Mouse (Mus musculus) heart, postnatal 10 days (tissue): ENCODE measurements at regions not wholly inside any gene's neighbourhood (a gene's known extent, or its start where the extent isn't known, plus 50 kb on each side); places are given as distances from the start of the nearest gene placed in this dataset.

Experiments used
- DNase-seq, 2 experiments: peaks; one replicate each; pipeline ENCODE4 v3.0.0; 2021
- intact Hi-C: fragments of 180-260 bp; cut with DNase I; formaldehyde crosslinking; loops from one replicate; pipeline ENCODE4 v1.15.1; 2025

DNA sequence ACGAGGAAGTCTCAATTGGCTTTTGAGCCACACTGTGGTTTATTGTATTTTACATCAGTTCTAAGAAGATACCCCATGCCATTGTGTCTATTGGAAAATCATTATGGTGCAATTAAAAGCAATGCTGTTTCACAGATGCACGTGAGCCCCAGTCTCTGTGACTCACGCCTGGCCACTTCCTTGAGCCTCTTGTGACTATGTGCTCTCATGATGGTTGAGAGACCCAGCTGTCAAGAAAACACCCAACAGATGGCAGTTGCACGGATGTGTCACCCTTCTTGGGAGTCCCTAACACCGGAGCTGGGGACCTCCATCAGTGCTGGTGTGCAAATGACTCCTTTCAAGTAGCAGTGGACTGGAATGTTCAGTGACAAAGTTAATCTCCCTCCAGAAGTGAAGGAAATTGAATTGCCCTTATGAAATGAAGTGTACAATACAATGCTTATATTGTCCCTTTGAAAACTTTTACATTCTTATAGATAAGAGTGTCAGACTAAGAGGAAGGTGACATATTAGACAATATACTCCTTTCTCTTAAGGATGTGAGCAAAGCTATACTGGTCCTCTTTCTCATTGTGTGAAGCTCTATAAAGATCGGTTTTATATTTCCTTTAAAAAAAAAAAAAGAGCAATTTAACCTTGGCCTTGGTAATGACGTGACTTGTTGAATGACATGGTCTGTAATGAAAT lies 348.5 kb upstream of the Adgrl2 start:
- intact Hi-C loops, result no loop called here
- DNase-seq, result no peak

DNA sequence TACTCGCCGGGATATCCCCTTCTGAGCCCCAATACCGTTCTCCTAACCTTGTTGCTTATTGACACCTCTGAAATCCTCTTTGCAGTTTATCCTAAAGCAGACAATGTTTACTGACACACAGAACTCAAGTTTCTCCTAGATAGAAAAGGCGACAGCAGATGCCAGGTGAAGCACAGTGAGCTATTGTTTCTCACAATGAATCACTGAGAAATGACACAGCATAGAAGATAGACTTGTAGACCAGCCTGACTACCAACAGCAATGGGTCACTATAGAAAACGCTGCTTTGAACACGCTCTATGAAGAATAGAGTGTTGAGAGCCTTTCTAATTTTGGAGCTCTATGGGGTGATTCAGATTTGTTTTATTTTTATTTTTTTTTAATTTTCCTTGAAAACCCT lies 344.9 kb upstream of the Adgrl2 start:
- no peak for DNase-seq
- intact Hi-C loops, result no loop called here

GRCm38 (mm10) chr3:149333607-149334006 lies 343.3 kb upstream of the Adgrl2 start:
- intact Hi-C loops, result loop anchor here (5.0 kb wide), 2 partner anchors 141 to 341 kb away; partner anchors contain the start of gene Adgrl2
- DNase-seq, result no peak

- intact Hi-C loops, result loop anchor here (5.0 kb wide), 2 partner anchors 141 to 341 kb away; partner anchors contain the start of gene Adgrl2
- no peak for DNase-seq
These were observed 342.8 kb upstream of the Adgrl2 start for GRCm38 (mm10) chr3:149333131-149333530.

DNA sequence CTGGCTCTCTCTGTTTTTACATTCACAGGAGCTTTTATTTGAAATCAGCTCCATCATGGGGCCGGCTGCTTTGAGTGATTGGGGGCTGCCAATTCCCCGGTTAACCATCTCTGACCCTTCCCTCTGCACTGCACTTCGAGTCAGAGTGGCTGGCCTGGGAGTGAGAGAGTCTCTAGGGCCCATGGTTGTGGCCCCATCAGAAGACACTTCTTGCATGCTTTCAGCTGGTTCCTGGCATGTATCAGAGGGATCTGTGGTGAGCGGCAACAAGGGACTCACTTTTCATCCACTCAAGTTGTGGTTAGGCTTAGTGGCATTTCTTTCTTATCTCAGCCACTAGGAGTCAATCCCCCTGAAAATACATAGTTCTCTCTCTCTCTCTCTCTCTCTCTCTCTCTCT lies 341.8 kb upstream of the Adgrl2 start:
- no peak for DNase-seq
- intact Hi-C loops, result loop anchor here (5.0 kb wide), 2 partner anchors 140 to 340 kb away; partner anchors contain the start of gene Adgrl2

DNA sequence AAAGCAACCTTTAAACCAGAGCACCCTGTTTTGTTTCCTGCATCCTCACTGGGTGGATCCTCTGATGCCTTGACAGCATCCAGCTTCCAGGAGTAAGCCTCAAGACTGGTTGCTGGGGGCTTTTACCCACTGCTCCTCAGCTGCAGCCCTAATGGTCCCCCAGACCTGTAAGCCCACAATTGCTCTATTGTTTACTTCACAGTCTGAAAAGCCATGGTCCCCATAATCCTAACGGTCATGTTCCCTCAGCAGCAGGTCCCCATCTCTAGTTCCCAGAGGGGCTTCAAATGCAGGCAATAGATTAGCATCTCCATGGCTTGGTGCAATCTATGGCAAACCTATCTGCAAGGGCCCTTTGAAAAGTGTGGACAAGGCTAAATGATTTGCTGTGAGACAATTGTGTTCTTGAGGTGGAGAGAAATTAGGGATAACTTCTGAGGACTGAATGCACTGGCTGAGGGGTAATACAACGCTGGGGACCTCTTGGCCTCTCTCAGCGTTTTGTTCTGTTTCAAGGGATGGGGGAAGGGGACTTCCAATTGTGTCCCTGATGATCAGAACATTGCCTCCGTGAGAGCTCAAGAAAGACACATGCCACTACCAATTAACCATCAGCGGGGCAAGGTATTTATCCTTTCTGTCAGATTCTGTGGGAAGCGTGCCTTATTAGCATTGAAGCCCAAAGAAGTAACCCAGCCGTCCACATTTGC lies 341.1 kb upstream of the Adgrl2 start:
- no peak for DNase-seq
- intact Hi-C loops, result loop anchor here (2.0 to 5.0 kb wide), 3 partner anchors 17 to 339 kb away; partner anchors contain the start of gene Adgrl2

DNA sequence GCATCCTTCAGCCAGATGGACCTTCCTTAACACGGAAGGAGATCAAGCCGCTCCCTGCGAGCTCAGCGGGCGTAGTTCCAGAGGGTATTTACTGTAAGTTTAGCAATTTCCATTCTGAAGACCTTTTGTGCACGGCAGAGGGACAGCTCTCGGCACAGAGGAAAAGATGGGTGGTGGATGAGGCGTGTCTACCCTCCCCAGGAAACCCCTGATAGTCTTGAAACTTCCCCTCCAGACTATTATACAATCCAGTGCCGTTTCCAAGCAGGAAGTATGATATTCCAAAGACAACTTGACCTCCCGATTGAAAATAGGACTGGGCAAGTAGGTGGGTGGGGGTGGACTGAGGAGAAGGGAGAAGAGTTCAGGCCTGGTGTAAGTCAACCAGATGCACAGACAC lies 340.4 kb upstream of the Adgrl2 start:
- intact Hi-C loops, result loop anchor here (2.0 to 5.0 kb wide), 3 partner anchors 18 to 338 kb away; partner anchors contain the start of gene Adgrl2
- DNase-seq, result peak; percentile 59 to 63

DNA sequence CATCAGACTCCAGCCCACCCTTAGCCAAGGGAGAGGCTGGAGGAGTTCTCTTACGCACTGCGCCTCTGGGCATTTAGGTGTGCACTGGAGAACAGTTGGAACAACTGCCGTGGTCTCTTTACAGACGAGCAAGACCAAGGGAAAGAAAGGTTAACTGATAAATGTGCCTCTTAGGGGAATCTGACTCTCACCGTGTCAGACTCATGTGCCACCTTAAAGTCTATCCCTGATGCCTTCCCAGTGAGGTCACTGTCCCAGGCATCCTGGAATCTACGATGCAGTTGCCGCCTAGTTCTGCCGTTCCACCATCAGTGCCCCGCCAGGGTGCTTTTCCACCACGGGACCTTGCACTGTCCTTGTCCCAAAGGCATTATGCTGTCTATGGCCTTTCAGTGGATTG lies 339.7 kb upstream of the Adgrl2 start:
- intact Hi-C loops, result loop anchor here (2.0 to 5.0 kb wide), 3 partner anchors 19 to 338 kb away; partner anchors contain the start of gene Adgrl2
- DNase-seq, result no peak

- DNase-seq, result no peak
- intact Hi-C loops, result loop anchor here (2.0 to 5.0 kb wide), 3 partner anchors 19 to 337 kb away; partner anchors contain the start of gene Adgrl2
These were observed 339.3 kb upstream of the Adgrl2 start for GRCm38 (mm10) chr3:149329615-149330014.

- intact Hi-C loops, result no loop called here
- DNase-seq, result peak in 1 of 2 experiments; percentile 37
These were observed 336.3 kb upstream of the Adgrl2 start for GRCm38 (mm10) chr3:149326664-149327063.

DNA sequence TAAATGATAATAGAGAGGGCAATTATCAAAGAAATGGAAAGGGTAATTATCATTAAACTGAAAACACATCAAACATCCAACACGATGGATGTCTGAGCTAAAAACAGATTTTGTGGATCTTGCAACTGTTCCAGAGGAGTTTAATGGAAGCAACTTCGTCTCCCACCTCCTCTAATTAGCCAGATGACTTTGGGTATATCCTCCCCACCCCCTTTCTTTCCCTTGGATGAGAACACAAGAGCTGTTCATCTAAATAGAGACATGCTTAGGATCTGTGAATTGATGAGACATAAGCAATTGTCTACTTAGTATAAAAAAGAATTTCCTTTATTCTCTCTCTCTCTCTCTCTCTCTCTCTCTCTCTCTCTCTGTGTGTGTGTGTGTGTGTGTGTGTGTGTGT lies 333.7 kb upstream of the Adgrl2 start:
- intact Hi-C loops, result no loop called here
- no peak for DNase-seq

DNA sequence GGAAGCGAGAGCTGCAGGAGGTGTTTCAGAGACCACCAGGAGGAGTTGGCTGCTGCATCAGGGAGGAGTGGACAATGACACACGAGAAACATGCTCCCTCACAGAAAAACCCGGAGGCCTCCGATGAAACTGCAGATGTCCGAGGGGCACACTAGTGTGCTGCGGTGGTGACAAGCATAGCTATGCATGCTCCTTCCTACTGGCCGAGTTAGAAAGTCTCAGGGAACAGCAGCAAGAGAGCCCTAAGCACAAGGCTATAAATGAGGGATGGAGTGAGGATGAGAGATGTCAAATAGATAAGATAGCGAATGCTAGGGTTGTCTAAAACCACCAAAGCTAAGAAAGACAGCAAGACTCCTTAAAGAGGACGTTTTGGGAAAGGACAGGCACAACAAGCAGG lies 328.4 kb upstream of the Adgrl2 start:
- DNase-seq, result no peak

GRCm38 (mm10) chr3:149314258-149314657 lies 323.9 kb upstream of the Adgrl2 start:
- no peak for DNase-seq
- intact Hi-C loops, result no loop called here

More for the DNA sequence above, 328.4 kb upstream of the Adgrl2 start:
- intact Hi-C loops, result no loop called here

GRCm38 (mm10) chr3:149313217-149313616 lies 322.9 kb upstream of the Adgrl2 start:
- intact Hi-C loops, result no loop called here
- DNase-seq, result no peak

GRCm38 (mm10) chr3:149311576-149311975 lies 321.2 kb upstream of the Adgrl2 start:
- no peak for DNase-seq
- intact Hi-C loops, result no loop called here

DNA sequence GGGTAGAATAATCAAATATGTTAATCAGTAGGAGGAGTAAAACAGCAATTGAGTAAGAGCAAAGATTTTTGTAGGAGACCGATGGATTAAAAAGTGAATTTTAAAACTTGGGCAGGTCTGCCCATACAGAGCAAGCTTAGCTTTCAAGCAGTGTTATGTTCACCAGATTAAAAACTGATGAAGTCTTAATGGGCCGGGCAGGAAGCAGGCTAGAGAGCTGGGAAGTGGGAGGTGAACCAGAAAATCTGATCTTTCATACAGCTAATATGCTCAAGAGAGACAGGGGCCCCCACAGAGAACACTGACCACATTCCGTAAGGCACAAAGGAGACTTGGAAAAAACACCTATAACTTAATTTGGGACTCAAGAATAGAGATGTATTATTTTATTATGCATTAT lies 316.4 kb upstream of the Adgrl2 start:
- intact Hi-C loops, result no loop called here

DNA sequence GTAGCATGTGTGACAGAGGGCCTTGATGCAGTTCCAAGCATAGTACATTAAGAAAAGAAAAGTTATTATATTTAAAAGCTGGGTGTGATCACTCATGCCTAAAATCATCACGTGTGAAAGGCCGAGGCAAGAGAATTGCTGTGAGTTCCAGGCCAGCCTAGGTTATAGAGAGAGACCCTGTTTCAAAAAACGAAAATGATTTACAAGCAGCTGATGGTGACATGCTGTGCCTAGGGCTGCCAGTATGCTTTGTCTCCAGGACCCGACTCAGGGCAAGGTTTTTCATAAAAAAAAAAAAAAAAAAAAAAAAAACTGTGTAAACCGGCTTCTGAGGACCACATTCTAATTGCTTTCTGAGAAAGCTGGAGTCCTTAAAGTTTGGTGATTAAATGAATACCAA lies 315.9 kb upstream of the Adgrl2 start:
- intact Hi-C loops, result no loop called here
- no peak for DNase-seq

More for the DNA sequence above, 316.4 kb upstream of the Adgrl2 start:
- DNase-seq, result no peak

- no peak for DNase-seq
- intact Hi-C loops, result loop anchor here (2.0 kb wide), 1 partner anchor 43 kb away; no protein-coding TSS in a partner anchor
These were observed 315.1 kb upstream of the Adgrl2 start for GRCm38 (mm10) chr3:149305440-149305839.

GRCm38 (mm10) chr3:149305011-149305413 lies 314.7 kb upstream of the Adgrl2 start:
- DNase-seq, result no peak
- intact Hi-C loops, result loop anchor here (2.0 kb wide), 1 partner anchor 44 kb away; no protein-coding TSS in a partner anchor

DNA sequence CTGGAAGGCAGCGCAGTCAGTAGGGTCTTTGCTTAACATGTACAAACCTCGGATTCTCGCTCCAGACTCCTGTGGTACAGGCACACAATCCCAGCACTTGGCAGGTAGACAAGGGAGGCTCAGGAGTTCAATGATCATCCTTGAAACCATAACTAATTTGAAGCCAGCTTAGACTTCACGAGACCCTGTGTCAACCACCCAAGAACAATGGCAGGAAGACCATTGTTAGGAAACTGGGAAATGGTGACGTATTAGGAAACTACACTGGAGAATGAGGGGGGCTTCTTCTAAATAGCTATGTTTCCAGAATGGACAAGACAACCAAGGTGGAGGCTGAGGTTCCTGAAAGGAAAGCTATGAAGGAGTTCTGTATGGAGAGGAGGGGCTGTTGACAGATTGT lies 313.1 kb upstream of the Adgrl2 start:
- intact Hi-C loops, result no loop called here
- DNase-seq, result no peak

GRCm38 (mm10) chr3:149300002-149300401 lies 309.6 kb upstream of the Adgrl2 start:
- DNase-seq, result no peak
- intact Hi-C loops, result no loop called here
